Mouse (Mus musculus): Measurements from ENCODE around the gene Gm6614. TPM values are rescaled to one million over a fixed set of nuclear protein-coding genes. Genes with fewer than 3 reads are reported as not detected.
A peak's percentile ranks its signal among the peaks of the same experiment; 100 is the strongest.

Gm6614 gene
- total and polyA plus RNA-seq, 2 experiments, result 0.09 TPM; not detected in 1

- peak; percentile 99 for DNase-seq (ENCODE audit: extremely low read depth, low read depth, low spot score)
- Histone ChIP-seq H3K4me1 (ENCODE audit: control insufficient read depth, insufficient read depth, low read length) (peaks cover 9% of the 10 kb centered on the region), H3K36me3 (ENCODE audit: control insufficient read depth, insufficient read depth, low read length) (no peaks in the 10 kb centered on the region), H3K27me3 (ENCODE audit: control insufficient read depth, insufficient read depth, low read length) (no peaks in the 10 kb centered on the region), H3K79me2 (ENCODE audit: control insufficient read depth, insufficient read depth, low read length) (no peaks in the 10 kb centered on the region), H3K27ac (replicated peaks; ENCODE audit: insufficient read depth, low read depth, low read length) (peak overlapping the region; percentile 98; the same call in 1 of the 2 replicates), H3K9ac (ENCODE audit: low read depth, low read length) (no peak overlapping the region), H3K4me3 (ENCODE audit: insufficient read depth, low read depth, low read length) (no peak overlapping the region)
- WGBS, result 23% methylated on average over 5 of the region's 5 CpGs
- TF ChIP-seq POLR2A (IDR thresholded peaks at IDR 0.05; ENCODE audit: extremely low read depth, insufficient read depth, low read length), result no peak
- no peak for TF ChIP-seq CTCF (IDR thresholded peaks at IDR 0.05; ENCODE audit: low read depth, low read length)
Observed at GRCm38 (mm10) chr6:141960482-141960881, 50.7 kb downstream of the Gm6614 start.

GRCm38 (mm10) chr6:141946862-141947261 is 64.4 kb downstream of the Gm6614 start, which contains the start of gene Slco1a1:
Slco1a1 (minus strand) TSS chr6:141946962.
- Histone ChIP-seq H3K27ac (replicated peaks; ENCODE audit: insufficient read depth, low read depth, low read length) (peak within 1 kb of the TSS; percentile 100), H3K4me1 (ENCODE audit: control insufficient read depth, insufficient read depth, low read length) (peaks cover 18% of the 10 kb centered on the region), H3K27me3 (ENCODE audit: control insufficient read depth, insufficient read depth, low read length) (no peaks in the 10 kb centered on the region), H3K4me3 (ENCODE audit: insufficient read depth, low read depth, low read length) (peak within 1 kb of the TSS; percentile 97), H3K36me3 (ENCODE audit: control insufficient read depth, insufficient read depth, low read length) (peaks cover 14% of the 10 kb centered on the region), H3K9ac (ENCODE audit: low read depth, low read length) (peak within 1 kb of the TSS; percentile 80), H3K79me2 (ENCODE audit: control insufficient read depth, insufficient read depth, low read length) (peaks cover 6% of the 10 kb centered on the region; the same call in 1 of the 2 replicates)
- no peak for TF ChIP-seq CTCF (IDR thresholded peaks at IDR 0.05; ENCODE audit: low read depth, low read length)
- TF ChIP-seq POLR2A (IDR thresholded peaks at IDR 0.05; ENCODE audit: extremely low read depth, insufficient read depth, low read length), result no peak
- DNase-seq (ENCODE audit: extremely low read depth, low read depth, low spot score), result peak; percentile 75

GRCm38 (mm10) chr6:141940451-141940850 is 70.8 kb downstream of the Gm6614 start:
- WGBS, result 88% methylated on average over 1 of the region's 1 CpGs

More at GRCm38 (mm10) chr6:141940451-141940850, 70.8 kb downstream of the Gm6614 start:
- peaks cover 12% of the 10 kb centered on the region; the same call in 1 of the 2 replicates for H3K79me2 ChIP-seq (ENCODE audit: control insufficient read depth, insufficient read depth, low read length)
- H3K4me3 ChIP-seq (ENCODE audit: insufficient read depth, low read depth, low read length), result no peak overlapping the region
- H3K36me3 ChIP-seq (ENCODE audit: control insufficient read depth, insufficient read depth, low read length), result peaks cover 54% of the 10 kb centered on the region
- DNase-seq (ENCODE audit: extremely low read depth, low read depth, low spot score), result peak; percentile 72
- TF ChIP-seq CTCF (IDR thresholded peaks at IDR 0.05; ENCODE audit: low read depth, low read length) (no peak), POLR2A (IDR thresholded peaks at IDR 0.05; ENCODE audit: extremely low read depth, insufficient read depth, low read length) (no peak)
- no peak overlapping the region for H3K27ac ChIP-seq (replicated peaks; ENCODE audit: insufficient read depth, low read depth, low read length)
- H3K27me3 ChIP-seq (ENCODE audit: control insufficient read depth, insufficient read depth, low read length), result no peaks in the 10 kb centered on the region
- no peak overlapping the region for H3K9ac ChIP-seq (ENCODE audit: low read depth, low read length)
- peaks cover 21% of the 10 kb centered on the region for H3K4me1 ChIP-seq (ENCODE audit: control insufficient read depth, insufficient read depth, low read length)

Other genes starting within 250 kb of the Gm6614 start
- gene Gm5724, start 237.6 kb downstream of the Gm6614 start, total RNA-seq (2014; rRNA removed), result not detected in 2 replicates
- not detected in 2 replicates for gene Gm5724, start 237.6 kb downstream of the Gm6614 start, polyA plus RNA-seq (2012; rRNA removed)
- gene Slco1a4, start 155.2 kb downstream of the Gm6614 start, total RNA-seq (2014; rRNA removed), result 282 and 399 TPM in 2 replicates
- gene Slco1a4, start 155.2 kb downstream of the Gm6614 start, polyA plus RNA-seq (2012; rRNA removed), result 11.1 and 23.0 TPM in 2 replicates
- 152 and 251 TPM in 2 replicates for gene Slco1a1, start 64.5 kb downstream of the Gm6614 start, total RNA-seq (2014; rRNA removed)
- gene Slco1a1, start 64.5 kb downstream of the Gm6614 start, polyA plus RNA-seq (2012; rRNA removed), result 3.9 and 12.8 TPM in 2 replicates
- not detected in 2 replicates for gene Slco1a6, start 197.1 kb upstream of the Gm6614 start, total RNA-seq (2014; rRNA removed)
- gene Slco1a6, start 197.1 kb upstream of the Gm6614 start, polyA plus RNA-seq (2012; rRNA removed), result not detected in 2 replicates